In genomic region chr16:44631357-44632053, GRCm38 (mm10) we compare ENCODE assay signal across 9 mouse cellular contexts.
DNase-seq lines count a peak whose midpoint lies in the region; ATAC-seq lines count a peak whose summit lies in the region.
"Had no signal": no experiment of that assay in that cellular context is flagged by ENCODE, and none has a peak within 500 bp of the region (broad histone marks: within the 10 kb centered on the region; RNA-seq: fewer than 3 reads in every experiment).

No protein-coding gene starts in this region.

- H3K27me3 ChIP-seq in heart, embryonic 14.5 days (ENCODE audit: control insufficient read depth, insufficient read depth, low read length) = no peaks in the 10 kb centered on the region
- no peaks in the 10 kb centered on the region for H3K27me3 ChIP-seq in neural tube, embryonic 11.5 days (ENCODE audit: control insufficient read depth, insufficient read depth, low read length)
- no peaks in the 10 kb centered on the region for H3K27me3 ChIP-seq in hindbrain, embryonic 15.5 days
- H3K27me3 ChIP-seq in liver, embryonic 12.5 days (replicated peaks) = no peaks in the 10 kb centered on the region

- H3K4me1 ChIP-seq in heart, embryonic 14.5 days (ENCODE audit: control insufficient read depth in 2 of 2, insufficient read depth in 2 of 2, low read length in 2 of 2) = peaks cover 22 to 23% of the 10 kb centered on the region in 2 experiments
- H3K4me1 ChIP-seq in neural tube, embryonic 11.5 days (ENCODE audit: control insufficient read depth, insufficient read depth, low read length) = peaks cover 32% of the 10 kb centered on the region
- H3K4me1 ChIP-seq in hindbrain, embryonic 15.5 days (replicated peaks) = peaks cover 16% of the 10 kb centered on the region
- no peaks in the 10 kb centered on the region for H3K4me1 ChIP-seq in liver, embryonic 12.5 days

- intact Hi-C loops in heart, postnatal 36 days (cut with DNase I) = loop anchor here (5.0 kb wide), 1 partner anchor 74 kb away; the partner anchor contains the start of gene Boc

- no peak overlapping the region for H3K4me3 ChIP-seq in heart, embryonic 14.5 days (ENCODE audit: control insufficient read depth in 1 of 2, insufficient read depth in 1 of 2, low read depth in 1 of 2, low read length in 2 of 2)
- no peak overlapping the region for H3K4me3 ChIP-seq in neural tube, embryonic 11.5 days (ENCODE audit: low read depth, low read length)
- no peak overlapping the region for H3K4me3 ChIP-seq in hindbrain, embryonic 15.5 days
- no peak overlapping the region for H3K4me3 ChIP-seq in liver, embryonic 12.5 days

- H3K9ac ChIP-seq in heart, embryonic 14.5 days (ENCODE audit: low read length) = no peak overlapping the region
- no peak overlapping the region for H3K9ac ChIP-seq in neural tube, embryonic 11.5 days (ENCODE audit: low read length)
- no peak overlapping the region for H3K9ac ChIP-seq in hindbrain, embryonic 15.5 days
- H3K9ac ChIP-seq in liver, embryonic 12.5 days = no peak overlapping the region

- no peak for DNase-seq in heart, postnatal 36 days
- DNase-seq in neural tube, embryonic 11.5 days (ENCODE audit: low spot score) = no peak
- no peak for DNase-seq in neural tube, embryonic 10.5 days (ENCODE audit: extremely low spot score, low spot score)
- no peak for DNase-seq in thymus, adult 18-20 months
- no peak for DNase-seq in thymus, postnatal 25 days

- WGBS in heart, embryonic 14.5 days = 62% methylated on average over 4 of the region's 4 CpGs
- 70% methylated on average over 4 of the region's 4 CpGs for WGBS in neural tube, embryonic 11.5 days
- 69% methylated on average over 4 of the region's 4 CpGs for WGBS in hindbrain, embryonic 15.5 days
- WGBS in liver, embryonic 12.5 days (ENCODE audit: insufficient replicate concordance) = 49% methylated on average over 4 of the region's 4 CpGs

- peak overlapping the region; percentile 61 to 75; a peak in 3 of 4 replicates for H3K27ac ChIP-seq in heart, embryonic 14.5 days (replicated peaks in 1 of 2; ENCODE audit: control insufficient read depth in 1 of 2, insufficient read depth in 1 of 2, low read depth in 2 of 2, low read length in 2 of 2)
- peak overlapping the region; percentile 42; the same call in 1 of the 2 replicates for H3K27ac ChIP-seq in neural tube, embryonic 11.5 days (ENCODE audit: low read depth, low read length)
- peak overlapping the region; percentile 43; the same call in 1 of the 2 replicates for H3K27ac ChIP-seq in hindbrain, embryonic 15.5 days (replicated peaks)
- no peak overlapping the region for H3K27ac ChIP-seq in liver, embryonic 12.5 days
- H3K27ac ChIP-seq: macrophage had no signal

- H3K36me3 ChIP-seq in heart, embryonic 14.5 days (ENCODE audit: control insufficient read depth, insufficient read depth, low read length) = no peaks in the 10 kb centered on the region
- H3K36me3 ChIP-seq in neural tube, embryonic 11.5 days (ENCODE audit: control insufficient read depth, insufficient read depth, low read length) = no peaks in the 10 kb centered on the region
- H3K36me3 ChIP-seq in hindbrain, embryonic 15.5 days = no peaks in the 10 kb centered on the region
- H3K36me3 ChIP-seq in liver, embryonic 12.5 days = no peaks in the 10 kb centered on the region

- no peaks in the 10 kb centered on the region for H3K9me3 ChIP-seq in heart, embryonic 14.5 days (ENCODE audit: control insufficient read depth, low read length)
- H3K9me3 ChIP-seq in neural tube, embryonic 11.5 days (ENCODE audit: control insufficient read depth, low read length) = no peaks in the 10 kb centered on the region
- H3K9me3 ChIP-seq in hindbrain, embryonic 15.5 days = no peaks in the 10 kb centered on the region
- no peaks in the 10 kb centered on the region for H3K9me3 ChIP-seq in liver, embryonic 12.5 days (replicated peaks)

- H3K4me2 ChIP-seq in heart, embryonic 14.5 days (ENCODE audit: low read length) = no peak overlapping the region
- H3K4me2 ChIP-seq in neural tube, embryonic 11.5 days (ENCODE audit: low read depth) = no peak overlapping the region
- no peak overlapping the region for H3K4me2 ChIP-seq in hindbrain, embryonic 15.5 days
- H3K4me2 ChIP-seq in liver, embryonic 12.5 days = no peak overlapping the region

- ATAC-seq in heart, embryonic 14.5 days (ENCODE audit: insufficient number of reproducible peaks, insufficient read depth, low FRiP score, low read depth) = no peak
- no peak for ATAC-seq in neural tube, embryonic 11.5 days (ENCODE audit: insufficient read depth, low FRiP score, low TSS enrichment)
- no peak for ATAC-seq in hindbrain, embryonic 15.5 days (ENCODE audit: low FRiP score, low read depth)
- ATAC-seq in liver, embryonic 12.5 days = no peak
